Mouse (Mus musculus) cerebellum, postnatal 25 days (tissue): ENCODE data around the gene Cd72.

ENCODE experiments used
- DNase-seq, 2 experiments: peaks; one replicate each; pipeline ENCODE4 v3.0.0; 2021; ENCODE audit warnings: mixed read lengths in 2 of 2

Gene Cd72

DNA sequence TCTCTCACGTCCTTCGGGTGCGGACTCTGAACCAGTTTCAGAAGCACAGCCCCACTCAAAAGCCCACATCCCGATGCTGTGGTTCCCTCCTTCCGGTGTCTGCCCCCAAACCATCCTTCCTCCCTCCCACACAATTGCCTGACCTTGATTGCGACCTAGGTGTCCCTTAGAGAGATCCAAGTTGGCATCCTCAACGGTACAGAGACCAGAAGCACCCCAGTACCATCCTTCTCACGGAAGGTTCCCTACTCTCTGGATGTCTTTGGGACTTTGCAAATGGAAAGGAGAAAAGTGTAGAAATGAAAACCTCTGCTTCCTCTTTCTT, 24.1 kb upstream of the Cd72 start:
- no peak for DNase-seq

DNA sequence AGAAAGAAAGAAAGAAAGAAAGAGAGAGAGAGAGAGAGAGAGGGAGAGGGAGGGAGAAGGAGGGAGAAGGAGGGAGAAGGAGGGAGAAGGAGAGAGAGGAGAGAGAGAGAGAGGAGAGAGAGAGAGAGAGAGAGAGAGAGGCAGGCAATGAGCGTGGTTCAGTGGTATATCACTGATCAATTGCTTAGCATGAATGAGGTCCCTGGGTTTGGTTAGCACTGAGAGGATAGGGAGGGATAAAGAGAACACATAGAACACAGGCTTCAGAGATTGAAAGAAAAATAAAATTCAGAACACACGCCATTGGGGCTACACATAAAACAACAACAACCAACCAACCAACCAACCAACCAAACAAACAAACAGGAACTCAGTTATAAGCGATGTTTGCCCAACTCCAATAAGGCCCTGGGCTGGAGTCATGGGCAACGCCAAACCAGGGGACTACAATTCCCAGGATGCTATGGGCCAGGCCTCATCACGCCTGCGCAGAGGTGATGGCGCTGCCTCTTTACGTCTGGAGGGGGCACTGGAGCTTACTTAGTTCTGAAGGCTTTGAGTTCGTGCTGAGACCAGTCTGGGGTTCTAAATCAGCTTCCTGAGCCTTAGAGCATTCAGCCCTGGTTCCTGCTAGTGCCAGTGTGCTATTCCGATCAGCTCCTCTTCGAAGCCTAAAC, 23.6 kb upstream of the Cd72 start:
- peak; percentile 85 to 91 for DNase-seq

GRCm38 (mm10) chr4:43476604-43477003, 22.2 kb upstream of the Cd72 start:
- DNase-seq: no peak

DNA sequence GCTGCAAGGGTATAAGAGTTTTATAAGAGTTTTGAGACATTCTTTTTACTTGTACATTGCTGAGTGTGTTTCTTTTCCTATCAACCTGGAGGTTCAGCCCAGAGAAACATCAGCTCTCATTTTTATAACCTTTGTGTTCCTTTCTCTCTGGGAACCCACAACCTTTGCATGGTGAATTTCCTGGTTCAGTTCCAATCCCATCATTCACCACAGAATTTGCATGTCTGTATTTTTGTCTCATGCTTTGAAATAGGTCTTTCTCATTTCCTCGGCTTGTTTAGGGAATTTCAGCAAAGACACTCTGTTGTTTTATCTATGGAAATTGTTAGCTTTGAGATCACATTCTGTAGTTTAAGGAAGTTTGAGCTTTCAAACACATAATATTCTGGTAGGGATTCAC, 19.2 kb upstream of the Cd72 start:
- DNase-seq: no peak

- DNase-seq: no peak
These were observed 15.9 kb upstream of the Cd72 start for GRCm38 (mm10) chr4:43470301-43470700.

DNA sequence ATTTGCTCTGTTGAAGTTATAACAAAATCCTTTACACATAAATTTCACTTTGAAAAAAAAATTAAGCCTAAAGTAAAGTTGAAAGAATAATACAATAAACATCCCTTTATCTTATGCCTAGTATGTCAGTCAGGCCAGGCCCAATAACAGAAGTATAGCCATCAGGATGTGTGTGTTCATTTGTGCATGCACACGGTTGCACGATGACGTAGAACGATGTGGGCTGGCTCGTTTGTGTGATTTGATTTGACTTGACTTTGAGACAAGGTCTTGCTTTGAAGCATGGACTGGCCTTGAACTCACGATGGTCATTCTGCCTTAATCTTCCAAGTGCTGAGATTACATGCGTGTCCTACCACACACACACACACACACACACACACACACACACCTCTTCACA, 12.4 kb upstream of the Cd72 start:
- DNase-seq: no peak

GRCm38 (mm10) chr4:43465935-43466334, 11.5 kb upstream of the Cd72 start:
- no peak for DNase-seq

DNA sequence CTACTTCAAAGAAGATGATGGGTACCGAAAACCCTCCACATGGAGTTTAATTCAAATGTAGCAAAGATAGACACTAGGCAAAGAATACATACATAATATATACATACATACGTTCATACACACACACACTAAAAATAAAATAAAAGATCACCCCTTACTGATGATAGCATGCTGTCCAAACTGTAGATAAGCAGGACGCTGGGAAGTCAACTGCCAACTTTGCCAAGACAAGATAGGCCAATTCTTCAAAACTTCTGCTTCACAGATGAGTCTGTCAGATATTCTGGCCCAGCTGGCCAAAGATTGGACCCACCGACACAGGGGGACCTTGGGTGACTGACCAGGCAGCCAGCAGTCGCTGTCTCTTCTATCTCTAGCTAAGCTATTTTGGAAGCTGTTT, 8.7 kb upstream of the Cd72 start:
- DNase-seq: no peak

- DNase-seq: no peak
These were observed 2.7 kb upstream of the Cd72 start for GRCm38 (mm10) chr4:43457124-43457523.

GRCm38 (mm10) chr4:43456470-43456869, 2.0 kb upstream of the Cd72 start:
- no peak for DNase-seq

DNA sequence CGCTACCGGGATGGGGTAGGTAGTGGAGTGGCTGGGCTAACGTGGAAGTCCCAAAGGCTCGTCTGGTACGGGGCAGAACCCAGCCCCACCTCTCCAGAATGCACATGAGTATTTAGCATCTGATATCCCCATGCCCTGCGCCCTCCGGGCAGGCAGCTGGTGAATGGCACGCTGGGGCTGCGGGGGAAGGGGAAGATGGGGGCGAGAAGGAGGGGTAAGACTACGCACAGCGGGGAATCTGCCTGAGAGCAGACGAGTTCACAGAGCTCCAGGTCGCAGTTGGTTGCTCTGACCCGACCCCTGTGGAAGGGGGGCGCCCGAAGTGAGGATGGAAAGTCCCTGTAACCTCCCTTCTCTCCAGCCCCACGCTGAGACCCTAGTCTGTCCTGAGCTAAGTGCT, 1.0 kb downstream of the Cd72 start:
- peak in 1 of 2 experiments; percentile 9 for DNase-seq

GRCm38 (mm10) chr4:43452315-43452714, 2.1 kb downstream of the Cd72 start:
- peak in 1 of 2 experiments; percentile 4 for DNase-seq

DNA sequence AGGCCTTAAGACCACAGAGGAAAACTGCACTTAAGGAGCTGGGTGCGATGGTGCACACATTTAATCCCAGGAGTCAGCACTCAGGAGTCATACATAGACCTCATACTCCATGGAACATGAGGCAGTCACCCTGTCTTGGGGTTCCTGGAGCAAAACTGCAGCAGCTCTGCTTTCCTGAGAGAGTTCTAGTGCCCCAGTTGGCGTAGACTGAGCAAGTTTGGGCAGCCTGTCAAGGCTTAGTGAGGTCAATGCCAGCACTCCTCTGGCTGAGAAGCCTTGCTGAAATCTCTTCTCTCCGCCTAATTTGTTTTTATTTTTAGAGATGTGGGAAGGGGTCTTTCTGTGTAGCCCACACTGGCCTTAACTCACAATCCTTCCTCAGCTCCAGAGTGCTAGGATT, 5.9 kb downstream of the Cd72 start:
- peak; percentile 56 to 74 for DNase-seq

DNA sequence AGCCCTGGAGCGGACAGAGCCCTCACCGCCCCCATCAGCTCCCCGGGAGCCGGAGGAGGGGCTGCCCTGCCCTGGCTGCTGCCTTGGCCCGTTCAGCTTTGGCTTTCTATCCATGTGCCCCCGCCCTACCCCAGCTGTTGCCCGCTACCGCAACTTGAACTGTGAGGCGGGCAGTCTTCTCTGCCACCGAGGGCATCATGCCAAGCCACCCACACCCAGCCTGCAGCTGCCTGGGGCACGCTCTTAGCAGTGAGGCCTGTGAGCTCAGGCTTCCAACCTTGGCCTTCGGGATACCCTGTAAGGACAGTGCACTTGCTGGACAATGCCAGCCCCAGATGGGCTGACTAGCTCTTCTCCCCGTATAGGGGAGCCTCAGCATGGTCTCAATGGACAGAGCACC, 7.2 kb downstream of the Cd72 start:
- no peak for DNase-seq

DNA sequence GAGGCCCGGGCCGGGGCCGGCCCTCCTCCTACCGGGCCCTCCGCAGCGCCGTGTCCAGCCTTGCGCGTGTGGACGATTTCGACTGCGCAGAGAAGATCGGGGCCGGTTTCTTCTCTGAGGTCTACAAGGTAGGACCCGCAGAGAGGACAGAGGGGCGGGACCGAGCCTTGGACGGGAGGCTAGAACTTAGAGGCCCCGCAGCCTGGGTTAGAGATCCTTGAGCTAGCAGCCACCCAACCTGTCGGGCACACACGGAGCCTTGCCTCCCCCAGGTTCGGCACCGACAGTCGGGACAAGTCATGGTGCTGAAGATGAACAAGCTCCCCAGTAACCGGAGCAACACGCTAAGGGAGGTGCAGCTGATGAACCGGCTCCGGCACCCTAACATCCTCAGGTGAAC, 10.9 kb downstream of the Cd72 start:
- peak; percentile 49 to 59 for DNase-seq

- DNase-seq: peak; percentile 81 to 89
These were observed 11.7 kb downstream of the Cd72 start for GRCm38 (mm10) chr4:43442456-43443361.

DNA sequence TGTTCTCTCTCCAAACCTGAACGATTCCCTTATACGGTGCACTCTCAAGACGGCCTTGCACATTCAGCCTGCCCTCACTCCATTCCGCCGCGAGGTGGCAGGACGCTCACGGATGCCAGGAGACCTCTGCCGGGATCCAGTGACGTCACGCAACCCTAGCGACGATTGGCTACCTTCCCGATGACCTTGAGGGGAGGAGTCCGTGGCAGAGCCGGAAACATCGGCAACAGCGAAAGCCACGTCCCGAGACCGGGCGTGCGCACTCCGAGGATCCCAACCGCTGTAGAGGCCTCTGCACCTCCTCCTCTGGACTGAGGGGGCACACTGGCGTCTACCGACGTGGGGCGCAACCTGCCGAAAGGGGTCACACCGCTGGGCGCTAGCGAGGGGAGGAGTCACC, 12.4 kb downstream of the Cd72 start:
- DNase-seq: peak; percentile 99

DNA sequence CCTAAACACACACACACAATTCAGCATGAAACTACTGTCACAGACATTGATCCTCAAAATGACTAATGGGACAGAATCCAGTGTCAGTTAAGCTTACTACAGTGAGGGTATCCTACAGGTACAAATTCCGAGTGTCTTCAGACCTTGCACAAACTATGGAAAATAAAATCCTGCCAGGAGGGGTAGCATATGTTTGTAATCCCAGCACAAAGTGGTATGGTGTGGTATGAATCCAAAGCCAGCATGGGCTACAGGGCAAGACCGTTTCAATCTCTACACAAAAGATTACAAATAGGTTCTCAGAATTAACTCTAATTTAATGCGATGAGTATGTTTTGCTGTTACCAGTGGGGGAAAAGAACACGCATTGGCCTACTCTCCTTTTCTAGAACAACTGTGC, 12.8 kb downstream of the Cd72 start, which contains the start of gene Tesk1:
Gene Tesk1, plus strand, starts transcription at position 301 of the 400 bp plus-strand sequence.
- no peak for DNase-seq

DNA sequence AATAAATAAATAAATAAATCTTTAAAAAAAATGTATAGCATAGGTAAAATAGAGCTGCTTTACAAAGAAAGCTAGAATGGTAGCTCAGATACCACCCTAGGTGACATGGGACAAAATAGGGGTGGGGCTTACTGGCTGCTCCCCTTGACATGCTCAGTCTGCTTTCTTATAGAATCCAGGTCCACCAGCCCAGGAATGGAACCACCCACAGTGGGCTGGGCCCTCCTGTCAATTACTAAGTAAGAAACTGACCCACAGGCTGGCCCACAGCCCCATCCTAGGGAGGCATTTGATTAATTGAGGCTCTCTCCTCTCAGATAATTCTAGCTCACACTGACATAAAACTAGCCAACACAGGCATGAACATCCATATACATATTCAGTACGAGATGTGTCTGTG, 21.6 kb downstream of the Cd72 start:
- peak in 1 of 2 experiments; percentile 1 for DNase-seq

DNA sequence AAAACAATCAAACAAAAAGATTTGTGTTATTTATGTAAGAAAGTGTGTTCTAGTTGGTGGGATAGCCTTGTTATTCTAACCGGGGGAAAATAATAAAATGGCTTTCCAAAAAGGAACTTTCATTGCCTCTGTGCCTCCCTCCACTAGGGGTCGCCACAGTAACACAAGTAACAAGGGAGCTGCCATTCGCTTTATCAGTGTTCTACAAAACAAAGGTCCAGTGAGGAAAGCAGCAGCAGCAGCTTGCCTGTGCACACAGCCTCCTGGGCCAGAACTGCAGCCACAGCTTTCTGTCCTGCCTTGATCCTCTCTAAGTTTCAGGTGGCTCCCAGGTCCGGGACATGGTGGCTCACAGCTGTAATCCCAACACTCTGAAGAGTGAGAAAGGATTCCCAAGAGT, 22.7 kb downstream of the Cd72 start:
- DNase-seq: peak; percentile 82 to 92

GRCm38 (mm10) chr4:43428946-43429345, 25.5 kb downstream of the Cd72 start, which contains the start of gene Fam166b:
Gene Fam166b (minus strand): TSS chr4:43429134.
- DNase-seq: no peak

- no peak for DNase-seq
These were observed 26.1 kb downstream of the Cd72 start for GRCm38 (mm10) chr4:43428180-43428861.

DNA sequence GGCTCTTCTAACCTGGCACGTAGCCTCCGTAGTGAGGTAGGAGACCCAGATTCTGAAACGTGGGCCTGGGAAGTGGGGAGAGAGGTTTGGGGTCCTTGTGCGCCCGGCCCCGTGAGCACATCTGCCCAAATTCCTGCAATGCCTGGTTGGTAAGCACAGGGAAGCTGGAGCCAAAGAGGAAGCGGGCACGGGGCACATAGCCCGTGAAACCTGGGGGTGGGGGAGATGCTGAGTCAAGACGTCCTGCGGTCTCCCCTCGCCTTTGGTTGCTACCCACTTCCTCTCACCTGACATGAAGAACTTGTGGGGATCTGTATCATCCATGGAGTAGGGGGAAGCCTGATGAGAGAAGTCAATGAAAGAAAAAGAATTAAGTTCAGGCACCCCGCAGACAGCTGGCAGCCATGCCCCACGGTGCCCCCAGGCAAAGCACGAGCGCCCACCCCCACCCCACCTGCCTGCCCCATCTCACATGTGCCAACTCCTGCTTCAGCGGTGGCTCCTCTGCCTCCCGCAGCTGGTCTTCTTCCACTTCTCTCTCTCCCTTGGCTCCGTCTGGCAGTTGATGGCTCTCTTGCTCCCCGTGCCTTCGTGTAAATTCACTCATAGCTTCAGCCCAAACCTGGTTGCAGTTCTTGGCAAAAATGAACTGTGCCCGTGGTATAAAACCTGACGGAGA, 26.8 kb downstream of the Cd72 start:
- DNase-seq: no peak
